In the genomic region with DNA sequence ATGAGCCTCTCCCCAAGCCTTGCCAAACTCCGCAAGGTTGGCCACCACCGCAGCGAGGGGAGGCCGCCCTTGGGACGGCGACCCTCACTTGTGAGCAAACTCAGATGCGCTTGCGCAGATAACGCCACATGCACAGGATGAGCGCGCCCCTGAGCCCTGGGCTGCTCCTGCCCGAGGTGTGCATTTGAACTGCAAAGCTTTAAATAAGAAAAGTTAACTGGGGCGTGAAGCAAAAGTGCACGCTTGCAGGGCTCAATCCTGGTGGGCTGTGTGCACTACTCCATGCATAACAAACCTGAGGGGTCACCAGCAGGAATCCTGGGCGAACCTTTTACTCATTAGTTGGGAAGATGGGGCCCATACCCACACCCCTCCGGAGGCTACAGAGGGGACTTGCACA, we compare ENCODE assay signal across 38 mouse cellular contexts. TPM values are rescaled to one million over a fixed set of nuclear protein-coding genes. Genes with fewer than 3 reads are reported as not detected.
"Had no signal": no experiment of that assay in that cellular context is flagged by ENCODE, and none has a peak within 500 bp of the region (broad histone marks: within the 10 kb centered on the region; RNA-seq: fewer than 3 reads in every experiment).

No protein-coding gene starts in this region.

- H3K4me2 ChIP-seq: heart, embryonic 11.5 days; heart, embryonic 13.5 days; heart, embryonic 15.5 days; hindbrain, embryonic 15.5 days; limb, embryonic 12.5 days; liver, embryonic 11.5 days; liver, embryonic 13.5 days; liver, embryonic 15.5 days had no signal

- H3K27me3 ChIP-seq: heart, embryonic 13.5 days; heart, embryonic 15.5 days; hindbrain, embryonic 15.5 days; limb, embryonic 12.5 days; liver, embryonic 13.5 days; liver, embryonic 15.5 days had no signal

- H3K4me1 ChIP-seq: heart, embryonic 13.5 days; heart, embryonic 15.5 days; hindbrain, embryonic 15.5 days; limb, embryonic 10.5 days; limb, embryonic 12.5 days; liver, embryonic 13.5 days; liver, embryonic 15.5 days had no signal

- H3K36me3 ChIP-seq: heart, embryonic 13.5 days; heart, embryonic 15.5 days; hindbrain, embryonic 15.5 days; limb, embryonic 10.5 days; limb, embryonic 12.5 days; liver, embryonic 13.5 days; liver, embryonic 15.5 days had no signal

- H3K9ac ChIP-seq: forebrain, postnatal 0 days; heart, embryonic 13.5 days; heart, embryonic 15.5 days; hindbrain, embryonic 15.5 days; limb, embryonic 12.5 days; liver, embryonic 13.5 days; liver, embryonic 15.5 days had no signal

- H3K27ac ChIP-seq: heart, embryonic 13.5 days; heart, embryonic 15.5 days; hindbrain, embryonic 15.5 days; hindbrain, postnatal 0 days; layer of hippocampus, adult 2 months; left cerebral cortex, adult 2 months; limb, embryonic 10.5 days; limb, embryonic 12.5 days; liver, embryonic 13.5 days; liver, embryonic 15.5 days had no signal

- H3K9me3 ChIP-seq: heart, embryonic 15.5 days; hindbrain, embryonic 15.5 days; limb, embryonic 10.5 days had no signal

- DNase-seq: forebrain, postnatal 0 days; gastrocnemius, postnatal 14 days; gastrocnemius, postnatal 36 days; heart, adult 18-20 months; heart, postnatal 14 days; heart, postnatal 36 days; kidney, adult 2 months; kidney, adult 9 months; kidney, postnatal 10 days; kidney, postnatal 25 days; kidney, postnatal 4 days; liver; liver, embryonic 13.5 days had no signal

- ATAC-seq: forebrain, postnatal 0 days; hindbrain, postnatal 0 days; intestine, postnatal 0 days had no signal

- H3K4me3 ChIP-seq: heart, embryonic 13.5 days; heart, embryonic 15.5 days; hindbrain, embryonic 15.5 days; layer of hippocampus, adult 2 months; left cerebral cortex, adult 2 months; limb, embryonic 10.5 days; limb, embryonic 12.5 days; liver, embryonic 13.5 days; liver, embryonic 15.5 days had no signal

RNA-seq across cellular contexts. Expression of gene 4930503E14Rik, which starts 35.0 kb away (rescaled TPM):
- total RNA-seq: forebrain, postnatal 0 days; gastrocnemius, adult 18-20 months; gastrocnemius, adult 8-10 months; gastrocnemius, postnatal 14 days; gastrocnemius, postnatal 36 days; heart, adult 18-20 months; heart, postnatal 14 days; heart, postnatal 36 days; hematopoietic stem cell, adult 5-6 weeks; hindbrain, postnatal 0 days; layer of hippocampus, adult 2 months; layer of hippocampus, postnatal 10 days; layer of hippocampus, postnatal 25 days; left cerebral cortex, postnatal 14 days; left cerebral cortex, postnatal 36 days had no signal
- polyA plus RNA-seq: forebrain, postnatal 0 days; gonadal fat pad, adult 2 months; heart, embryonic 11.5 days; heart, embryonic 13.5 days; heart, embryonic 15.5 days; heart, postnatal 0 days; hindbrain, embryonic 11.5 days; hindbrain, embryonic 15.5 days; hindbrain, postnatal 0 days; intestine, embryonic 14.5 days; intestine, postnatal 0 days; kidney, embryonic 16.5 days; limb, embryonic 10.5 days; limb, embryonic 12.5 days; limb, embryonic 14.5 days; liver, embryonic 11.5 days; liver, embryonic 13.5 days; liver, embryonic 15.5 days had no signal

RNA-seq across cellular contexts. Expression of gene Gm8220, which starts 37.3 kb away (rescaled TPM):
- total RNA-seq: forebrain, postnatal 0 days; gastrocnemius, adult 18-20 months; gastrocnemius, adult 8-10 months; gastrocnemius, postnatal 14 days; gastrocnemius, postnatal 36 days; heart, adult 18-20 months; heart, postnatal 14 days; heart, postnatal 36 days; hematopoietic stem cell, adult 5-6 weeks; hindbrain, postnatal 0 days; layer of hippocampus, adult 2 months; layer of hippocampus, postnatal 10 days; layer of hippocampus, postnatal 25 days; left cerebral cortex, adult 2 months; left cerebral cortex, postnatal 14 days; left cerebral cortex, postnatal 36 days had no signal
- polyA plus RNA-seq: forebrain, postnatal 0 days; gonadal fat pad, adult 2 months; heart, embryonic 11.5 days; heart, embryonic 13.5 days; heart, embryonic 15.5 days; heart, postnatal 0 days; hindbrain, embryonic 11.5 days; hindbrain, embryonic 15.5 days; hindbrain, postnatal 0 days; intestine, embryonic 14.5 days; intestine, postnatal 0 days; kidney, adult 2 months; kidney, embryonic 16.5 days; limb, embryonic 10.5 days; limb, embryonic 12.5 days; limb, embryonic 14.5 days; liver, embryonic 11.5 days; liver, embryonic 13.5 days; liver, embryonic 15.5 days had no signal

RNA-seq across cellular contexts. Expression of gene Gm8212, which starts 50.6 kb away (rescaled TPM):
- total RNA-seq: forebrain, postnatal 0 days; gastrocnemius, adult 18-20 months; gastrocnemius, adult 8-10 months; gastrocnemius, postnatal 14 days; gastrocnemius, postnatal 36 days; heart, adult 18-20 months; heart, postnatal 14 days; heart, postnatal 36 days; hematopoietic stem cell, adult 5-6 weeks; hindbrain, postnatal 0 days; layer of hippocampus, adult 2 months; layer of hippocampus, postnatal 10 days; layer of hippocampus, postnatal 25 days; left cerebral cortex, adult 2 months; left cerebral cortex, postnatal 14 days; left cerebral cortex, postnatal 36 days had no signal
- polyA plus RNA-seq: forebrain, postnatal 0 days; gonadal fat pad, adult 2 months; heart, embryonic 11.5 days; heart, embryonic 13.5 days; heart, embryonic 15.5 days; heart, postnatal 0 days; hindbrain, embryonic 11.5 days; hindbrain, embryonic 15.5 days; hindbrain, postnatal 0 days; intestine, embryonic 14.5 days; intestine, postnatal 0 days; kidney, adult 2 months; kidney, embryonic 16.5 days; limb, embryonic 10.5 days; limb, embryonic 12.5 days; limb, embryonic 14.5 days; liver, embryonic 11.5 days; liver, embryonic 13.5 days; liver, embryonic 15.5 days had no signal
